Mouse (Mus musculus) forebrain, embryonic 12.5 days (tissue): ENCODE data around the gene Ntrk3. TPM values are rescaled to one million over a fixed set of nuclear protein-coding genes. Genes with fewer than 3 reads are reported as not detected.

Experiments
- ATAC-seq: fragments of 200-750 bp; cut with Nextera tagmentation; 2 replicates; pipeline ENCODE4 v1.8.0; 2017; ENCODE audit warnings: moderate TSS enrichment; ENCODE audit not compliant: low FRiP score
- H3K27ac ChIP-seq: fragments of 300-500 bp; sonication (generic); 2 replicates; pipeline ENCODE4 v1.5.1; 2016; ENCODE audit warnings: mild to moderate bottlenecking
- H3K27me3 ChIP-seq: fragments of 300-500 bp; sonication (generic); 2 replicates; pipeline ENCODE4 v1.6.1; 2016; ENCODE audit warnings: mild to moderate bottlenecking
- H3K36me3 ChIP-seq: fragments of 300-500 bp; sonication (generic); replicated peaks from 2 replicates; pipeline ENCODE4 v1.6.1; 2016; ENCODE audit warnings: mild to moderate bottlenecking
- H3K4me1 ChIP-seq: fragments of 300-500 bp; sonication (generic); 2 replicates; pipeline ENCODE4 v1.6.1; 2016
- H3K4me2 ChIP-seq: fragments of 300-500 bp; sonication (generic); 2 replicates; pipeline ENCODE4 v1.6.1; 2016; ENCODE audit warnings: mild to moderate bottlenecking, moderate library complexity
- H3K4me3 ChIP-seq: fragments of 300-500 bp; sonication (generic); replicated peaks from 2 replicates; pipeline ENCODE4 v1.5.1; 2016; ENCODE audit warnings: mild to moderate bottlenecking
- H3K9ac ChIP-seq: fragments of 300-500 bp; sonication (generic); 2 replicates; pipeline ENCODE4 v1.6.1; 2016; ENCODE audit warnings: mild to moderate bottlenecking
- H3K9me3 ChIP-seq: fragments of 300-500 bp; sonication (generic); 2 replicates; pipeline ENCODE4 v1.6.1; 2016
- WGBS: fragments of 180-500 bp; shearing (Covaris S2); methylation state at CpG from one replicate; pipeline ENCODE4 v1.1.7; 2016; 5-methylcytosine and 5-hydroxymethylcytosine counted together
- polyA plus RNA-seq: library from polyadenylated mRNA; unstranded; fragments of >200 nt; fragmentation: Nextera tagmentation; extraction: Ambion mirVana; gene quantifications from 2 replicates; pipeline ENCODE4 v1.2.1, GENCODE M21; 2016

Gene Ntrk3
- polyA plus RNA-seq, 1 experiment from 2014 or later: 9.2 TPM

GRCm38 (mm10) chr7:78253777-78254385 is 483.9 kb downstream of the Ntrk3 start:
- Histone ChIP-seq H3K4me2 (no peak overlapping the region), H3K4me1 (no peaks in the 10 kb centered on the region), H3K27ac (no peak overlapping the region), H3K27me3 (no peaks in the 10 kb centered on the region), H3K36me3 (no peaks in the 10 kb centered on the region), H3K9me3 (no peaks in the 10 kb centered on the region), H3K4me3 (no peak overlapping the region), H3K9ac (no peak overlapping the region)
- no peak for ATAC-seq
- WGBS: 80% methylated on average over 3 of the region's 3 CpGs

- Histone ChIP-seq H3K27ac (no peak overlapping the region), H3K4me1 (no peaks in the 10 kb centered on the region), H3K36me3 (no peaks in the 10 kb centered on the region), H3K27me3 (no peaks in the 10 kb centered on the region), H3K9ac (no peak overlapping the region), H3K9me3 (no peaks in the 10 kb centered on the region), H3K4me2 (no peak overlapping the region), H3K4me3 (no peak overlapping the region)
- ATAC-seq: no peak
- WGBS: 80% methylated on average over 5 of the region's 5 CpGs
Measured at GRCm38 (mm10) chr7:78248119-78248642, 489.6 kb downstream of the Ntrk3 start.

GRCm38 (mm10) chr7:78239012-78239411 is 498.8 kb downstream of the Ntrk3 start:
- peak; percentile 67; the same call in 1 of the 2 replicates for ATAC-seq
- H3K4me2 ChIP-seq: no peak overlapping the region
- H3K4me1 ChIP-seq: no peaks in the 10 kb centered on the region
- H3K9ac ChIP-seq: no peak overlapping the region
- WGBS: 40% methylated on average over 2 of the region's 2 CpGs
- no peak overlapping the region for H3K4me3 ChIP-seq
- no peak overlapping the region for H3K27ac ChIP-seq
- H3K36me3 ChIP-seq: no peaks in the 10 kb centered on the region
- no peaks in the 10 kb centered on the region for H3K9me3 ChIP-seq
- H3K27me3 ChIP-seq: no peaks in the 10 kb centered on the region

- no peaks in the 10 kb centered on the region for H3K9me3 ChIP-seq
- H3K4me2 ChIP-seq: no peak overlapping the region
- H3K4me1 ChIP-seq: peaks cover 8% of the 10 kb centered on the region; the same call in 1 of the 2 replicates
- no peak overlapping the region for H3K27ac ChIP-seq
- no peak for ATAC-seq
- no peak overlapping the region for H3K9ac ChIP-seq
- 62% methylated on average over 6 of the region's 6 CpGs for WGBS
- H3K4me3 ChIP-seq: no peak overlapping the region
- no peaks in the 10 kb centered on the region for H3K27me3 ChIP-seq
- no peaks in the 10 kb centered on the region for H3K36me3 ChIP-seq
Measured at GRCm38 (mm10) chr7:78221668-78222067, 516.1 kb downstream of the Ntrk3 start.

- Histone ChIP-seq H3K4me3 (no peak overlapping the region), H3K9ac (no peak overlapping the region), H3K27ac (no peak overlapping the region), H3K4me1 (peaks cover 8% of the 10 kb centered on the region; the same call in 1 of the 2 replicates), H3K4me2 (no peak overlapping the region), H3K9me3 (no peaks in the 10 kb centered on the region), H3K36me3 (no peaks in the 10 kb centered on the region), H3K27me3 (no peaks in the 10 kb centered on the region)
- WGBS: 63% methylated on average over 4 of the region's 4 CpGs
- ATAC-seq: no peak
Measured at GRCm38 (mm10) chr7:78220949-78221348, 516.9 kb downstream of the Ntrk3 start.

- no peak overlapping the region for H3K4me3 ChIP-seq
Measured at GRCm38 (mm10) chr7:78190931-78191653, 546.7 kb downstream of the Ntrk3 start.

GRCm38 (mm10) chr7:78185578-78185977 is 552.2 kb downstream of the Ntrk3 start:
- H3K36me3 ChIP-seq: no peaks in the 10 kb centered on the region
- no peaks in the 10 kb centered on the region for H3K27me3 ChIP-seq
- no peak overlapping the region for H3K4me2 ChIP-seq
- H3K4me1 ChIP-seq: peaks cover 11% of the 10 kb centered on the region
- H3K9me3 ChIP-seq: no peaks in the 10 kb centered on the region
- H3K9ac ChIP-seq: no peak overlapping the region
- H3K27ac ChIP-seq: no peak overlapping the region
- H3K4me3 ChIP-seq: no peak overlapping the region
- WGBS: 76% methylated on average over 4 of the region's 4 CpGs
- ATAC-seq: no peak

More at GRCm38 (mm10) chr7:78190931-78191653, 546.7 kb downstream of the Ntrk3 start:
- H3K36me3 ChIP-seq: no peaks in the 10 kb centered on the region
- peak overlapping the region; percentile 74 for H3K27ac ChIP-seq
- H3K9ac ChIP-seq: no peak overlapping the region
- H3K4me2 ChIP-seq: peak overlapping the region; percentile 31
- peaks cover 17% of the 10 kb centered on the region for H3K4me1 ChIP-seq
- ATAC-seq: peak; percentile 92
- 20% methylated on average over 17 of the region's 17 CpGs for WGBS
- H3K27me3 ChIP-seq: no peaks in the 10 kb centered on the region
- no peaks in the 10 kb centered on the region for H3K9me3 ChIP-seq

- Histone ChIP-seq H3K4me1 (peaks cover 5% of the 10 kb centered on the region; the same call in 1 of the 2 replicates), H3K27ac (peak overlapping the region; percentile 61; the same call in 1 of the 2 replicates), H3K4me2 (no peak overlapping the region), H3K9ac (no peak overlapping the region), H3K9me3 (no peaks in the 10 kb centered on the region), H3K27me3 (no peaks in the 10 kb centered on the region), H3K36me3 (no peaks in the 10 kb centered on the region), H3K4me3 (no peak overlapping the region)
- peak; percentile 41; the same call in 1 of the 2 replicates for ATAC-seq
- WGBS: 18% methylated on average over 1 of the region's 1 CpGs
Measured at GRCm38 (mm10) chr7:78183396-78183795, 554.4 kb downstream of the Ntrk3 start.

GRCm38 (mm10) chr7:78179996-78180665 is 557.7 kb downstream of the Ntrk3 start:
- no peaks in the 10 kb centered on the region for H3K27me3 ChIP-seq
- peaks cover 5% of the 10 kb centered on the region; the same call in 1 of the 2 replicates for H3K4me1 ChIP-seq
- no peak overlapping the region for H3K27ac ChIP-seq
- 81% methylated on average over 4 of the region's 4 CpGs for WGBS
- H3K4me2 ChIP-seq: no peak overlapping the region
- no peak overlapping the region for H3K9ac ChIP-seq
- no peaks in the 10 kb centered on the region for H3K36me3 ChIP-seq
- no peaks in the 10 kb centered on the region for H3K9me3 ChIP-seq
- ATAC-seq: no peak
- H3K4me3 ChIP-seq: no peak overlapping the region

- H3K4me2 ChIP-seq: no peak overlapping the region
- WGBS: 88% methylated on average over 5 of the region's 5 CpGs
- H3K27ac ChIP-seq: no peak overlapping the region
- no peaks in the 10 kb centered on the region for H3K4me1 ChIP-seq
- no peak overlapping the region for H3K9ac ChIP-seq
- no peak for ATAC-seq
- H3K9me3 ChIP-seq: no peaks in the 10 kb centered on the region
- H3K4me3 ChIP-seq: no peak overlapping the region
- no peaks in the 10 kb centered on the region for H3K36me3 ChIP-seq
- no peaks in the 10 kb centered on the region for H3K27me3 ChIP-seq
Measured at GRCm38 (mm10) chr7:78172267-78172955, 565.4 kb downstream of the Ntrk3 start.

- H3K4me1 ChIP-seq: no peaks in the 10 kb centered on the region
- no peak overlapping the region for H3K27ac ChIP-seq
- H3K36me3 ChIP-seq: no peaks in the 10 kb centered on the region
- H3K9ac ChIP-seq: no peak overlapping the region
- no peaks in the 10 kb centered on the region for H3K9me3 ChIP-seq
- ATAC-seq: no peak
- WGBS: 41% methylated on average over 1 of the region's 1 CpGs
- H3K27me3 ChIP-seq: no peaks in the 10 kb centered on the region
- no peak overlapping the region for H3K4me2 ChIP-seq
- no peak overlapping the region for H3K4me3 ChIP-seq
Measured at GRCm38 (mm10) chr7:78165466-78165865, 572.3 kb downstream of the Ntrk3 start.

GRCm38 (mm10) chr7:78157946-78158345 is 579.9 kb downstream of the Ntrk3 start:
- no peaks in the 10 kb centered on the region for H3K27me3 ChIP-seq
- no peaks in the 10 kb centered on the region for H3K36me3 ChIP-seq
- no peak overlapping the region for H3K9ac ChIP-seq
- no peaks in the 10 kb centered on the region for H3K9me3 ChIP-seq
- ATAC-seq: no peak
- H3K4me2 ChIP-seq: no peak overlapping the region
- 87% methylated on average over 2 of the region's 2 CpGs for WGBS
- H3K4me1 ChIP-seq: no peaks in the 10 kb centered on the region
- H3K4me3 ChIP-seq: no peak overlapping the region
- H3K27ac ChIP-seq: no peak overlapping the region
